Mouse (Mus musculus): ENCODE measurements around the gene Mlf2.

GRCm38 (mm10) chr6:124920318-124921085, 10.7 kb upstream of the Mlf2 start:
- TF ChIP-seq GATA1 (IDR thresholded peaks at IDR 0.05; ENCODE audit: low read length) = no peak
- TF ChIP-seq TAL1 (IDR thresholded peaks at IDR 0.05; ENCODE audit: low read length) = no peak

Data from erythroblast, embryonic 14.5 days (primary cell).